Mouse (Mus musculus) gastrocnemius, adult 18-20 months (tissue): ENCODE results near the gene 2310039H08Rik. TPM values are rescaled to one million over a fixed set of nuclear protein-coding genes. Genes with fewer than 3 reads are reported as not detected.

Experiments
- DNase-seq: peaks from one replicate; pipeline ENCODE4 v3.0.0; 2021; ENCODE audit warnings: low spot score
- long read RNA-seq, 2 experiments: library from polyadenylated mRNA; stranded (forward); transcript quantifications; one replicate each; pipeline ENCODE4 v2.0.0; 2021
- total RNA-seq, 2 experiments: library from RNA; stranded (reverse); gene quantifications; 2 replicates each; pipeline ENCODE4 v1.2.3; 2021

Gene 2310039H08Rik
- 10 to 100 TPM; 38.2 to 40.1 TPM for total RNA-seq
- long read RNA-seq, experiment 1, transcript 2310039H08Rik-201 (1 exons, 762 nt): major isoform, 60 of 60 reads
- long read RNA-seq, experiment 1, partial matches to known transcripts: 0 of 60 reads
- long read RNA-seq, experiment 1, other reads (novel, unspliced or antisense): 0 of 60 reads
- long read RNA-seq, experiment 2, transcript 2310039H08Rik-201 (1 exons, 762 nt): major isoform, 72 of 72 reads
- long read RNA-seq, experiment 2, partial matches to known transcripts: 0 of 72 reads
- long read RNA-seq, experiment 2, other reads (novel, unspliced or antisense): 0 of 72 reads

DNA sequence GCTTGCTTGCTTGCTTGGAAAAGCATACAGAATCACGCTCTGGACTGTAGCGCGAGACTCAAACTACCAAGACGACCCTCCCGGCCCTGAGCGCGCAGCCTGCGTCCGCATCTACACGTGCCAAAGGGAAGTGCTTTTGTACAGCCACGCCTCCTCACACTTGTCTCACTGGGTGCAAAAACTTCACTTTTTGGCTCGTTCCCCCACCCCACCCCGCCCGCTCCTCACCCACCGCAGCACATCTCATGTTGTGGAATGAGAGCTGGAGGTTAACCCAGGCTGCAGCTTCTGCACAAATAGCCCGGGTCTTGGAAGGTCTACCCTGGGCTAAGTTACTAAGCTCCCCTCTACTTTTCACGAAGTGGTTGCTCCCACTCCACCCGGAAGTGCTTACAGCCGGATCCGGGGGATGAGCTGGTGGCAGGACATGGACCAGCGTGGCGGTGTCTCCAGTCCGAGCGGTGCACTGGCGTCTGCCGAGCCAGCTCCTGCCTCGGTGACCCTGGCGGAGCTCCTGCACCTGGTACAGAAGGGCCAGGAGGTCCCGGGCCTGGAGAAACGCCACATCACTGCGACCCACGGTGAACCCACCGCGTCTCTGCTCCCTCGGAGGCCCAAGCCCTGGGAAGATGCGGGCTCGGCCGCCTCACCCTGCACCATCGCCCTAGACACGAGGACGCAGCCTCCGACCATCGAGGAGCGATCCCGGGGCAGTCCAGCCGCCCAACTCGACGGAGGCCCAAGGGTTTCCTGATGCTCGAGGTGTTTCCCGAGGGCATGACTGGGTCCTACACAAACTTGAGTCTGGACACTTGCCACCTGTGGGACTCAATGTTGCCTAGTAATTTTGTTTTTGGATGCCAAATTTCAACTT lies at the start of gene 2310039H08Rik:
Gene 2310039H08Rik (plus strand): TSS at position 232 of the 874 bp plus-strand sequence.
- peak; percentile 85 for DNase-seq

DNA sequence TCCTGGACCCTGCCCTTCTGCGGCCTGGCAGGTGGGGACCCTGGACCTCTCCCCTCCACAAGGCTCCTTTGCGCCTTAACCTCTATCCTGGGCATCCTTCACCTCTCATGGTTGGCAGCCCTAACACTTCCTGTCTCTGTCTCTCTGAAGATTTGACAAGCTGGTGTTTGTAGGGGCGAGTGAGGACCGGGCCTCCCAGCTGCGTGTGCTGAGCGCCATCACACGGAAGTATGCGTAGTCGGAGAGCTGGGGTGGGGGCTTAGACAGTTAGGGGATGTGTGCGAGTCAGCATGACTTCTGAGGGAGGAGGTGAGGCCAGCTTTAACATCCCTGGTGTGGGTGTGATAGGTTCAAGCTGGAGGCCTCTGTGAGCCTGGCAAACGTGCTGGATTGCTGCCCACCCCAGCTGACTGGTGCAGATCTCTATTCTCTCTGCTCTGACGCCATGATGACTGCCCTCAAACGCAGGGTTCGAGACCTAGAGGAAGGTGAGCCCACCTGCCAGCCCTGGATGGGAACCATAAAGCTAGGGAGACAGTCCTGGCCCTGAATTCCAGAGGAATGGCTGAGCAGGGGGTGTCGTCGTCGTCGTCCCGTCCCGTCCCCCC lies 47.9 kb upstream of the 2310039H08Rik start:
- DNase-seq: no peak

DNA sequence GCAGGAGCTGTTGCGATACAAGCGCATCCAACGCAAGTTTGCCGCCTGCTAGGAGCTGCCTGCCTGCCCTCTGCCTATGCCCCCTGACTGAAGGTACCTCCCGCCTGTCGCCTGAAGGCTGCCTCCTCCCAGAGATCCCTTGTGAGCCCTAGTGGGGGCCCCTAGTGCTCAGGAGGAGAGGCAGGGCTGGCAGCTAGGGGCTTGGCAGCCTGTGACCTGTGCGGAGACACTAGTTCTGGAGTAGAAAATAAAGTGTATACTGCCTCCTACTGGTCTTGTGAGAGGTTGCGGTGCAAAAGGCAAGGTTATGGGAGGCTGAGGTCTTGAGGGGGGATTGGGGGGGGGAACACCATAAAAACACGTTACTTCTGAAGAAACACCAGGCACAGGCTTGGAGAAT lies 47.2 kb upstream of the 2310039H08Rik start:
- peak; percentile 24 for DNase-seq

DNA sequence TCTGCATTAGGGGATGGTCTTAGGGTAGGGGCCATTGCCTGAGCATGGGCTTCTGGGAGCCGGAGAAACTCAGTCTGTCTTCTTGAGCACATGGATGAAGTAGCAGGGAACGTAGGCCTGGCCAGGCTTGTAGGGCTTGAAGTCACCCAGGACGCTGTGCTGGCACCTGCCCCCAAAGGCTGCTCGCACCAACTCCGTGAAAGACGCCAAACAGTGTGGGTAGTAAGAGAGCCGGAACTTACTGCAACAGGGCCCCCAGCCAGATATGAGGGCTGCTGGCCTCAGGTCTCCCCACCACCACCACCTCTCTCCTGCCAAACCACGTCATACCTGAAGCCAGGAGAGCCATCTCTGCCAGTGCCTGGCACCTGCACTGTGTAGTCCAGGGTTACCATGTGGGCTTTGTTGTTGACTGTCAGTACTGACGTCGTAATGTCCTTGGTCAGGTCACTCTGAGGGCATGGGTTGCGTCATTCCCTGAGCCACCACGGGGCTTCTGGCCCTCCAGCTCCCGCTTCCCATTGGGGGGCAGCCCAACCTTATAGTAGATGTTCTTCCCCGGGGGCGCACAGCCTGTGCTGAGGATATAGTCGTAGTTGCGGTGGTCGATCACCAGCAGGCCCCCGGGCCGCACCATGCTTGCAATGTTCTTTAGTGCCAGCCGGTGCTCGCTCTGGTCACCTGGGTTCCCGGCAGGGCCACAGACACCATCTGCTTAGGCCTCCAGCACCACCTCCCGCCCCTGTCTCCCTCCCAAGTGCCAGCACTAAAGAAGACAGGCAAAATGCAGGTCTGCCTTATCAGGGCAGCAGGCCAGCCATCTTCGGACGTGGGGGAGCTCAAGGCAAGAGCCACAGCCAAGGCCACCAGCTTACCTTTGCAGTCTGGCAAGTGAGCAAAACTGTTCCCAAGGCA lies 46.4 kb upstream of the 2310039H08Rik start:
- no peak for DNase-seq

DNA sequence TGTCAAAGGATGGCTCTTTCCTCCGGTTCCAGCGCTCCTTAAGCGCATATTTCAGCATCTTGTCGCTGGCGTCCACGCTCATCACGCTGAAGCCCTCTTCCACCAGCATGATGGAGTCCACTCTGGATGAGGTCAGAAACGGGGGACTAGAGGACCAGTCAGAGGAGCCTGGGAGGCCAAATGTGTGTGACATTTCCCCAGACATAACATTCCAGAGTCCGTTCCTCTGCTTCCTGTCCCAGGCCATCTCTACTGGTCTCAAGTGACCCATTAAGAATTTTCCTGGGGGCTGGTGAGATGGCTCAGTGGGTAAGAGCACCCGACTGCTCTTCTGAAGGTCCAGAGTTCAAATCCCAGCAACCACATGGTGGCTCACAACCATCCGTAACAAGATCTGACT lies 45.2 kb upstream of the 2310039H08Rik start:
- DNase-seq: no peak

DNA sequence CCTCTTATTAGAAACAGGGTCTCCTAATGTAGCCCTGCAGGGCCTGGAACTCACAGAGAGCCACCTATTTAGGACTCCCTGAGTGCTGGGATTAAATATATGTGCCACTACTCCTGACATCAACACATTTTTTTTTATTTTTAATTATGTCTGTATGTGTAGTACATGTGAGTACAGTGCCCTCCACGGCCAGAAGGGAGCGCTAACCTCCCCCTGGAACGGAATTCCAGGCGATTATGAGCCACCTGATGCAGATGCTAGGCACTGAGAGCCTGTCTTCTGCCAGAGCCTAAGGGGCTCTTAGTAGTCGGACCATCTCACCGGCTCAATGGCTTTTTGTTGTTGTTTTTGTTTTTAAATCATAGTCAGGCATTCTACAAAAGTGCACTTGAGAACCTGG lies 44.4 kb upstream of the 2310039H08Rik start:
- no peak for DNase-seq

DNA sequence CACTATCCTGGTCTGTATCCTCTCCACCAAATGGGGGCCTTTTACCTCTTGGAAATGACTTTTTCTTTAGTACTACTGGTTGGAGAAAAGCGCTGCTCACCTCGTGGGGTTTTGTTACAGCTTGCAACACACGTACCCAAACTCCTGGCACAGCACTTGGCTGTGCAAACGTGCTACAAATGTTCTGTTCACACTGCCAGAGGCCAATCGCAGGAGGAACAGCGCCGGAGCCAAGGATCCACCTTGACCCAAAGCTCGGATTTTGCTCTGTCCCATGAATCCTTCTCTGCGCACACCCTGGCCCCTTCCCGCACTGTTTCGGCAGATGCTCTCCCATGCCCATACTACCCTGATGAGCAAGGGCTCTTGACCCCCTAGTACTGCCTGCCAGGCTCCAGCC lies 43.9 kb upstream of the 2310039H08Rik start:
- no peak for DNase-seq

DNA sequence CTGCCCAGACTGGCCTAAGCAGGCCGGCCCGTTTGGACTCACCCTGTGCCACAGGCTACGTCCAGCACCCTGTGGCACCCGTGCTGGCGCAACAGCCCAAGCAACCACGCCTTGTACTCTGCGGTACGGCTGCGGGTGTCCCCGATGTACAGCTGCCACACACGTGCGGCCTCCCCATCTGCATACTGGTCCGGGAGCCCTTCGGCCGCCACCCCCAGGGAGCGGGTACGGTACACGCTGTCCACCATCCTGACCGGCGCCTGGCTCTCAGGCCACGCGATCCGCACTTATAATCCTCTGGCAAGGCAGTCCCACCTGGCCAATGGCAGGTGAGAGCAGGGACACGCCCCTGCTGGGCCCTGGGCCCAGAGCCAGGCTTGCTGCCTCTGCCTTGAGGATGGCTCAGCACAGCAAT lies 43.5 kb upstream of the 2310039H08Rik start, which contains the start of gene Gnmt:
Gene Gnmt (minus strand): TSS at position 265 of the 415 bp plus-strand sequence.
- no peak for DNase-seq

DNA sequence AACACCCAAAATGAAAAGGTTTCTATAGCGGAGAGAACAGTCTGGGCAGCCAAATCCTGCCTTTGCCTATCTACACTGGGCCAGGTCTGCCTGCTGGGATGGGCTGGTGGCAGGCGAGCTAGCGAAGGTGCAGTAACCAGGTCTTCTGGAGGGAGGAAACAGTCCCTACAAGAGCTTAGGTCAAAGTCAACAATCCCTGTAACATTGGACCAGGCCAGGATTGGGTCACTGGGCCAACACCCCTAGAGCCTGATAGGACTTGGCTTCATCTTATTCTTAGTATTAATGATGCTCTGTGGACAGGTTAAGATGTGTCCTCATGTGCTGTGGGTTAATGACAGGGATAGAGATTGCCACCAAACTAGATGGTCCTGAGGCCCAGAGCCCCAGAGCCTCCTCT lies 38.4 kb upstream of the 2310039H08Rik start:
- DNase-seq: no peak

DNA sequence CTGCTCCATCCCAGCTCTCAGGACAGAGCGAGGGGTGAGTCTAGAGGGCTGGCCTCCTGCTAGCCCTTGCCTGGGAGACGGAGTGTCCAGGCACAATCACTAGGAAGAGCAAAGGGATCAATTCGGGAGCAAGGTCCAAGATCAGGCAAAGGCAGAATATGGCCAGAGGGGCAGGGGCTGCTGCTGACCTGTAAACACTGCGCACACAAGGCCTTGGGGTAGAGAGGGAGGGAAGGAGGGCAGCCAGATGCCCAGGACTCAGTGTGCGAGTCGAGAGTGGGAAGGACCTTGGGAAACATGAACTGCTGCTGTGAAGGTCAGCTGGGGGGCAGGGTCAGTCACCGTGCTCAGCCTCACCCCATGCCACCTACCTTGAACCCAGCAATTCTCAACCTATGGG lies 37.1 kb upstream of the 2310039H08Rik start:
- DNase-seq: no peak

DNA sequence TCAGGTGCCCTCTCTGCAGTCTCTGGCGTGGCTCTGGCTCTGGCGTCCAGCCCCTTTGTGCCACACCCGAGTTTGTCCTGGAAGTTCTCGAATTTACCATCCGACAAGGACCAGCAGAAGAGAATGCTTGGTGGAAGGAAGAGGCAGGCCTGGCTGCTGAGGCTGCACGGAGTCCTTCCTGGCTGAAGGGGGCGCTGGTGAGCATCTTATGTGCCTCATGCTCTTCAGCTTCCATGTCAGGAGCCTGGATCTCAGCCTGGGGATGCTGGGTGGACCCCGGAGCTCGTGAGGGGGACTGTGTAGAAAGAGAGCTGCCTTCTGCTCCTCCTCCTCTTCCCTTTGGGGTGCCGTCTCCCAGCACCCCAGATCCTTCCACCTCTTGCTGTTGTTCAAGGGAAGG lies 36.3 kb upstream of the 2310039H08Rik start:
- DNase-seq: no peak

DNA sequence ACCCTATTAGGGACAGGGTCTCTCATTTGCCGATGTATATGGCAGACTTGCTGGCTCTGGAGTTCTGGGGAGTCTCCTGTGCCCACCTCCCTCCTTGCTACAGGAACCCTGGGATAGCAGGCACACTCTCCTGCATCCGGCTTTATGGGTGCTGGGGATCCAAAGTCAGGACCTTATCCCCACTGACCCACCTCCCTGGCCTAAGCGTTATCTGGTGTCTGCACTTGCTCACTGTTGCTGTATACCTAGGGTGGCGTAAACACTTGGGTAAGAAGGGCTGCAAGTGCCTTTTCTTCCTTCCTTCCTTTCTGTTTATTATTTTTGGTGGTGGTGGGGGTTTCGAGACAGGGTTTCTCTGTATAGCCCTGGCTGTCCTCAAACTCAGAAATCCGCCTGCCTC lies 31.1 kb upstream of the 2310039H08Rik start:
- DNase-seq: no peak

DNA sequence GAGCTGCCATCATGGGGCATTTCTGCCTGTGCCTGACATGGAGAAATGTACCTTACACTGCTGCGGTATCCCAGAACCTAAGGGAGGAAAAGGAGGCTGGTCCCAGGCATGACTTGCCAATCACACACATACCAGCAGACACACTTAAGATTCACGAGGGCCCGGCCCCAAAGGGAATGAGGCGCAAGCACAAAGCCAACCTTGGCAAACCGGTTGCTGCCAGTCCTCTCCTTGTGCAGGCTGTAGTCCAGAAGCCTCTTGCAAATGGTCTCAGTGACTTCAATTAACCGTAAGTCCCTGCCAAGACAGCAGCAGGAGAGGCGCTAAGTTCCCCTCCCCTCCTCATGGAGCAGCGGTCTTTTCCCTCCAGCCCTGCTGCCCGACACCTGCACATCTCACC lies 29.4 kb upstream of the 2310039H08Rik start:
- no peak for DNase-seq

DNA sequence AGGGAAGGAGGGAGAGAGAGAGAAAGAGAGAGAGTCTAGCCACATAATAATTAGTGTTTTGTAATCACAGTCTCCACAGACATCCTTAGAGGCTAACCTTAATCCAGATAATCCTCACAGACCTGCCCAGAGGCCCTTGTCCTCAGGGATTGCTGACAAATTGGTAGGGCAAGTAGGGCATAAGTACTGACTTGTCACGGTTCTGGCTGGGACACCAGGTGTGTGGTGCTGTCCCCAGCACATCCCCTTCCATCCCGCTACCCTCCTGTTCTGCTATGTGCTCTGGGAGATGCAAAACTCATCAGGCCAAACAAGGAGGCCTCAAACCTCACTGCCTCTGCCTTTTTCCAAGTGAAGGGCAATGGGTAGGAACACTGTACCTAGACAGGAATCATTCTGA lies 26.9 kb upstream of the 2310039H08Rik start:
- DNase-seq: no peak

DNA sequence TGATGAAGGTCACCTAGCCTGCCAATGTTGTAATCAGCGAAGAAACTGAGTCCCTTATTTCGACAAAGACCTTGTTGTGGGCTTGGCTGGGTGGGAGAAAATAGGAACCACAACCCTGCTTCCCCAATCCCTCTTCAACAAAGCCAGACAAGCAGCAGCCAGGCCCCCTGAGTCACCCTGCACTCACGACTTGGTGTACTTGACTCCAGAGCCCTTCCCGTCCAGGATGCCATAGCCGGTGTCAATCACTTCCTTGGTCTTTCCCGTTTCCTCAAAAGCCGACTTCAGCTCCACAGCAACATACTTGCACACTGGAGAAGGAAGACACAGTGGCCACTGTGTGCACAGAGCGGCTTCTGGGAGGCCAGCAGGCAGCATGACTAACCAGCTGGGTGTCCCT lies 25.2 kb upstream of the 2310039H08Rik start:
- no peak for DNase-seq

DNA sequence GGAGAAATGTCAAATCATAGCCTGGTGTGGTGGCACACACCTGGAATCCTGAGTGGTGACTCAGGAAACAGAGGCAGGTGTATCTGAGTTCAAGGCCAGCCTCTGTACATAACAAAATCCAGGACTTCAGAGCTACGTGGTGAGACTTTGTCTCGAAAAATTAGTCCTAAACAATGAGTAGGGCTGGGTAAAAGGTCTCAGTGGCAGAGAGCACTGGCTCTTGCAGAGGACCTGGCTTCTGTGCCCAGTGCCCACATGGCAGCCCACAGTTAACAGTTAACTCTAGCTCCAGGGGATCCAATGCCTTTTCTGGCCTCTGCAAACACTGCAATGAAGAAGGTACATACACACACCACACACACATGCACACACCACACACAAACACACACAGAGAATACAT lies 24.6 kb upstream of the 2310039H08Rik start:
- DNase-seq: no peak

DNA sequence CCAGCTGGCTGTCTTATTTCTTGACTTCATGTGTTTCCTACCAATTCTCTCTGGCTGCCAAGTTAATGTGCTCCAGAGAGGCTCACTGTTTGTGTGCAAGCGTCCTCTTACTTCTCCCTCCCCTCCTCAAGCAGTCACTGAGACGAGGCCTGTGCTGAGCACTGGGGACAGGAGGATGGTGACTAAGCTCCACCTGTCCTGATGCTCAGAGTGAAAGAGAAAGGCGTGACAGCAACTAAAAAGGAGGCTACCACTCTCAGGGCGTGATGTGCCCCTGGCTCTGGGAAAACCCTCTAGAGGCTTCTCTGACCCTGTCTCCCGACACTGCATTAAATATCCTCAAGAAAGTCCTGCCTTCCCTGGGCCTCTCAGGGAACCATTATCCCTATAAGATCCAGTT lies 23.2 kb upstream of the 2310039H08Rik start:
- no peak for DNase-seq

DNA sequence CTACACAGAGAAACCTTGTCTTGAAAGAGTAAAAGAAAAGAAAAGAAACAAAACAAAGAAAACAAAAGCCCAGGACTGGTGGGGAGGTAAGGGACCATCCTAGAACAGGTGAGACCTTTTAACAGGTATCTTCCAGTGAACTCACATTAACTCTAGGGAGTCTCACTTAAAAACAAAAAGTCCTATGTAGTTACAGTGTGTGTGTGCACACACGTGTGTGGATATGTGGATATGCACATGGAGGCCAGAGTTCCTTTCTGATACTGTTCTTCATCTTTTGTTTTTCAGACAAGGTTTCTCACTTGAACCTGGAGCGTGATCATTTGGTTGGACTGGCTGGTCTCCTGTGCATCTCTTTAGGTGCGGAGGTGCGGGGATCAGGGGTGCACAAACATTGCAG lies 21.9 kb upstream of the 2310039H08Rik start:
- DNase-seq: no peak

DNA sequence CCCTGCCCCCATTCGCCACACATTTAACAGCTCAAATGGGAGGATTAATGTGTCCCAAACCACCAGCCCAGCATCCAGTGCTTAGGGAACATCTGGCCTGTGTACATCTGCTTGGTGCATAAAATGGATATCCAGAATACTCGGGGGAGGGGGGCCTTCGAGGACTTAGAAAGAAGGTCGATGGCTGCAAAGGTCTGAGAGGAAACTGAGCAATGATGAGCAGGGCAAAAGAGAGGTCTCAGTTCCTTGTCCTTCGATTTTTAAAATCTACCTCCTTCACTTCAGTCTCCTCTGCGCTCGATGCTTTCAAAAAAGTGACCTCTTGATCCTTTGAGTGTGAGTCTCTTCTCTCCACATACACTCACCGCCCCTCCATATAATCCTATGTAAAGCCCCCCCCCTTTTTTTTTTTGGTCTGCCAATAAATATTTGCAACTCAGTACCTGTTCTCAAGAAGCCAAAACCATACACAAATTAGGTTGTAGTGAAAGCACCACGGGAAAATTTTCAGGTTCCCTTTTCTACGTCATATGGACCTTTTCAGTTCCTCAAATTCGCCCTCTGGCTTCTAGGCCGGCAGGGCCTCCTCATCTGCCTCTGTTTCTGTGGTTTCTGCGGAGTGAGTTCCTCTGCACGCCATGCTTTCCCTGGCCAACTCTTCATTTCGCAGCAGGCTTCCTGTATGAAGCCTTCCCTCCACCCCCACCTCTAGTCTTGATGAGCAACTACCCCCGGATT lies 21.2 kb upstream of the 2310039H08Rik start:
- peak; percentile 32 for DNase-seq

DNA sequence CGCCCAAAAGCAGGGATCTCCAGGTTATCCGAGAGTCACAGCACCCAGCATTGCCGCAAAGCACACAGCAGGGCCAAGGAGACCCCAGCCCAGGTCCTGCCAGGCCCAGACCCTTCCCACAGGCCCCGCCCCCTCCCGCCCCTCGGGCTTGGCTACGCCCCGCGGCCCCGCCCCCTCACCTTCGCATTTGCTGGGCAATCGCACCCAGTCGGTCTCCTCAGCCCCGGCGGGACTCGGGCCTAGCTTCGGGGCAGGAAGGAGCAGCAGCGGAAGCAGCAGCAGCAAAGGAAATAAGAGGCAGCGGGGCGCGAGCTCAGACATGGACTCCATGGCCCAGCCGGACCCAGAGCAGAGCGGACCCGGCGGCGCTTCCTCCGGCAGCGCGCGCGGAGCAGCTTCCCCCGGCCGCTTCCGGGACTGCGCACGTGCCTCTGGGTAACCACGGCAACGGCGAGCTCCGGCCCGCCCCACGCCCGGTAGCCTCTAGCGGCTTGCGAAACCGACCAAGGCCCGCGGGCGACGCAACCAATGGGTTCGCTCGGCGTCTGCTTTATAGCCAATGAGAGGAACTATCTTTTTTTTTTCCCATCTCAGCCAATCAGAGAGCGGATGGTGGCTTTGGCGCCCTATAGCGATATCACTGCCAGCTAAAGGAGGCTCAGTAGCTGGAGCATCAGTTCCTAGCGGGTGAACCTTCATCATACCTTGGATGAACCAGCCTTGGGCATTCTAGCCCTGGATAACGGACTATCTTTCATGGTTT lies 20.5 kb upstream of the 2310039H08Rik start, which contains the start of gene Cnpy3:
Gene Cnpy3 (minus strand): TSS at position 421 of the 763 bp plus-strand sequence.
- peak; percentile 97 for DNase-seq
